Mouse (Mus musculus): ENCODE measurements at regions not wholly inside any gene's neighbourhood (a gene's known extent, or its start where the extent isn't known, plus 50 kb on each side); places are given as distances from the start of the nearest gene placed in this dataset.

DNA sequence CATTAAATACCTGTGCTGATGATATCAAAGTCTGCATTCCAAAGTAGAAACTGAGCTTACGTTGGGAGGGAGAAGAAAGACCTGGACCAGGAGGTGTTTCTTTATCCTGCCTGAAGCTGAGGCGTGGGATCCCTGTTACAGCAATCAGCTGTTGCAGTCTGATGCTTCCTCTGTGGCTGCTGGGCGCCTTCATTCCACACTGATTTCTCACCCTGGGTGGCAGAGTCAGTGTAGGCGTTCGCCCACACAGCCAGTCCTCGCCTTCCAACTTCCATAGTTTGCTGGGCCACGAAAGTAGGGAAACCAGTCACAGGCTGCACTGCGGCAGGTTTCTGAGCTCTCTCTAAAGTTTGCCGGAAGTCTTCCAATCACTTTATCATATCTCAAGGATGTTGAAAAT lies 59.7 kb upstream of the Ralgapa2 start:
- no peak for TF ChIP-seq GATA1 (IDR thresholded peaks at IDR 0.05; ENCODE audit: borderline replicate concordance, low read length)
- no peak for TF ChIP-seq FLI1 (IDR thresholded peaks at IDR 0.05; ENCODE audit: low read length)

Data from megakaryocyte, embryonic 14.5 days (primary cell).